In the genomic region with DNA sequence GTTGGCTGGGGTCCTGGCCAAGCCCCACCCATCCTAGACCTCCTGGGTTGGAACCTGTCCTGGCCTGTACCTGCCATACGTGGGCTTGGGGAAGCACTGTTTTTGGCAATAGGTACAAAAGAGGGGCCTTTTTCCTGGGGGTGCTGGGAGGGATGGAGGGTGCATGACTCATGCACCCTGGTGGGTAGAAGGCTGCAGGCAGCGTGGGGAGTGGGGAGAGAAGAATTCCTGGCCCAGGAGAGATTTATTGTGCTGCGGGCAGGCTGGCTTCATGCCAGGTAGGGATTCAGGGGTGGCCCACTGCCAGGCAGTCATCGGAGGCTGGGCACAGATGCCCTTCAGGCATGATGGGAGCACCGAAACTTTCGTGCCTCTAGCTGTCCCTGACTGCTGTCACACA, we compare ENCODE assay signal across 9 mouse cellular contexts. TPM values are rescaled to one million over a fixed set of nuclear protein-coding genes. Genes with fewer than 3 reads are reported as not detected.
DNase-seq lines count a peak whose midpoint lies in the region; ATAC-seq and TF ChIP-seq lines count a peak whose summit lies in the region.
"Had no signal": no experiment of that assay in that cellular context is flagged by ENCODE, and none has a peak within 500 bp of the region (broad histone marks: within the 10 kb centered on the region; RNA-seq: fewer than 3 reads in every experiment).

No protein-coding gene starts in this region.

- H3K79me2 ChIP-seq in C2C12 (ENCODE audit: control insufficient read depth, insufficient read depth) = no peaks in the 10 kb centered on the region

- no peak for ATAC-seq in kidney, embryonic 15.5 days (replicated peaks; ENCODE audit: low FRiP score)
- ATAC-seq in heart, embryonic 16.5 days (replicated peaks; ENCODE audit: extremely low read depth, insufficient read depth, low FRiP score) = peak; percentile 65
- ATAC-seq in stomach, postnatal 0 days (ENCODE audit: low FRiP score, low TSS enrichment) = peak; percentile 48; the same call in 1 of the 2 replicates
- ATAC-seq in erythroid progenitor cell, adult 5-6 weeks (replicated peaks; ENCODE audit: low FRiP score, poor library complexity, severe bottlenecking) = no peak

- no peak overlapping the region for H3K9ac ChIP-seq in kidney, embryonic 15.5 days
- H3K9ac ChIP-seq in heart, embryonic 16.5 days (ENCODE audit: low read length) = peak overlapping the region; percentile 44
- no peak overlapping the region for H3K9ac ChIP-seq in stomach, postnatal 0 days (ENCODE audit: low read length)

- peaks cover 24% of the 10 kb centered on the region for H3K4me1 ChIP-seq in kidney, embryonic 15.5 days
- H3K4me1 ChIP-seq in heart, embryonic 16.5 days (ENCODE audit: control insufficient read depth, insufficient read depth, low read length) = peaks cover 26% of the 10 kb centered on the region
- H3K4me1 ChIP-seq in stomach, postnatal 0 days (replicated peaks; ENCODE audit: control insufficient read depth, insufficient read depth) = peaks cover 8% of the 10 kb centered on the region

- H3K4me3 ChIP-seq in kidney, embryonic 15.5 days (replicated peaks) = no peak overlapping the region
- H3K4me3 ChIP-seq in C2C12 (ENCODE audit: insufficient read depth, poor library complexity, severe bottlenecking) = no peak overlapping the region
- no peak overlapping the region for H3K4me3 ChIP-seq in heart, embryonic 16.5 days (ENCODE audit: low read length)
- H3K4me3 ChIP-seq in stomach, postnatal 0 days (ENCODE audit: low read depth, low read length) = no peak overlapping the region

- peak overlapping the region; percentile 49 for H3ac ChIP-seq in C2C12 (ENCODE audit: control insufficient read depth, insufficient read length, low read depth)

- no peaks in the 10 kb centered on the region for H3K79me3 ChIP-seq in C2C12 (ENCODE audit: low read depth)

- no peak for DNase-seq in kidney, adult 18-20 months
- DNase-seq in adipocyte (ENCODE audit: low spot score) = peak; percentile 76
- DNase-seq in stomach, postnatal 0 days (ENCODE audit: low spot score) = no peak
- no peak for DNase-seq in gastrocnemius, adult 18-20 months (ENCODE audit: low spot score)

- 44% methylated on average over 6 of the region's 6 CpGs for WGBS in kidney, embryonic 15.5 days
- 17% methylated on average over 6 of the region's 6 CpGs for WGBS in heart, embryonic 16.5 days
- WGBS in stomach, postnatal 0 days = 42% methylated on average over 6 of the region's 6 CpGs

- TF ChIP-seq CTCF in C2C12 (IDR thresholded peaks at IDR 0.05; ENCODE audit: control insufficient read depth, insufficient read depth, insufficient read length) = no peak
- TF ChIP-seq CTCF in stomach, postnatal 0 days (IDR thresholded peaks at IDR 0.05; ENCODE audit: low read depth) = no peak

- peak overlapping the region; percentile 33; the same call in 1 of the 2 replicates for H3K27ac ChIP-seq in kidney, embryonic 15.5 days
- H3K27ac ChIP-seq in heart, embryonic 16.5 days (ENCODE audit: low read length) = peak overlapping the region; percentile 82
- H3K27ac ChIP-seq in stomach, postnatal 0 days (replicated peaks) = peak overlapping the region; percentile 66

- H3K9me3 ChIP-seq in kidney, embryonic 15.5 days (replicated peaks) = no peaks in the 10 kb centered on the region
- H3K9me3 ChIP-seq in heart, embryonic 16.5 days (replicated peaks; ENCODE audit: control insufficient read depth, low read length) = no peaks in the 10 kb centered on the region
- no peaks in the 10 kb centered on the region for H3K9me3 ChIP-seq in stomach, postnatal 0 days (ENCODE audit: control insufficient read depth, low read length)

- no peak overlapping the region for H3K4me2 ChIP-seq in kidney, embryonic 15.5 days
- H3K4me2 ChIP-seq in heart, embryonic 16.5 days (ENCODE audit: low read depth, low read length) = peak overlapping the region; percentile 39
- no peak overlapping the region for H3K4me2 ChIP-seq in stomach, postnatal 0 days (replicated peaks; ENCODE audit: low read depth)

- peak; percentile 84 for TF ChIP-seq EP300 in stomach, postnatal 0 days (optimal IDR thresholded peaks at IDR 0.05)

- no peaks in the 10 kb centered on the region for H3K36me3 ChIP-seq in kidney, embryonic 15.5 days
- H3K36me3 ChIP-seq in C2C12 (ENCODE audit: control insufficient read depth, insufficient read depth) = no peaks in the 10 kb centered on the region
- H3K36me3 ChIP-seq in heart, embryonic 16.5 days (ENCODE audit: control insufficient read depth, insufficient read depth) = no peaks in the 10 kb centered on the region
- H3K36me3 ChIP-seq in stomach, postnatal 0 days (ENCODE audit: control insufficient read depth, insufficient read depth, low read length) = no peaks in the 10 kb centered on the region

- H3K27me3 ChIP-seq in kidney, embryonic 15.5 days = no peaks in the 10 kb centered on the region
- H3K27me3 ChIP-seq in C2C12 (ENCODE audit: control insufficient read depth, insufficient read depth, insufficient read length) = no peaks in the 10 kb centered on the region
- H3K27me3 ChIP-seq in heart, embryonic 16.5 days (ENCODE audit: control insufficient read depth, insufficient read depth, low read length) = no peaks in the 10 kb centered on the region
- no peaks in the 10 kb centered on the region for H3K27me3 ChIP-seq in stomach, postnatal 0 days (ENCODE audit: control insufficient read depth, insufficient read depth, low read length)

TF ChIP-seq in C2C12, 6 proteins besides CTCF, POLR2A, EP300 and RAD21:
- peak; percentile 37 for TF ChIP-seq MYOD1 (IDR thresholded peaks at IDR 0.05; ENCODE audit: control insufficient read depth, insufficient read length, low read depth)
- TF ChIP-seq MYOG (IDR thresholded peaks at IDR 0.05; ENCODE audit: control insufficient read depth, extremely low read depth, insufficient read length) = no peak
- TF ChIP-seq FOSL1 (IDR thresholded peaks at IDR 0.05; ENCODE audit: insufficient read depth, low read length, poor library complexity, severe bottlenecking) = peak; percentile 74
- no peak for TF ChIP-seq CEBPB (IDR thresholded peaks at IDR 0.05; ENCODE audit: low read depth)
- peak; percentile 22 for TF ChIP-seq MAX (IDR thresholded peaks at IDR 0.05)
- no peak for TF ChIP-seq USF1 (IDR thresholded peaks at IDR 0.05; ENCODE audit: low read depth)

RNA-seq across cellular contexts. Expression of a gene that starts 4.9 kb away (rescaled TPM):
- not detected in 2 replicates for polyA plus RNA-seq in kidney, embryonic 15.5 days (2015; fragmentation: Nextera tagmentation; extraction: Ambion mirVana)
- 0.06 TPM for polyA plus RNA-seq in C2C12 (2012; fragmentation: generic; extraction: Trizol)
- not detected in 2 replicates for polyA plus RNA-seq in heart, embryonic 16.5 days (2015; fragmentation: Nextera tagmentation; extraction: Ambion mirVana)
- polyA plus RNA-seq in stomach, postnatal 0 days (2015; fragmentation: Nextera tagmentation; extraction: Ambion mirVana) = not detected in 2 replicates
- total RNA-seq in erythroid progenitor cell, adult 5-6 weeks (2015; ENCODE audit: low replicate concordance) = not detected in 2 replicates
- not detected in 2 replicates for total RNA-seq in erythroid progenitor cell, adult 5-6 weeks (2017; ENCODE audit: low replicate concordance)
- not detected for total RNA-seq in gastrocnemius, adult 18-20 months (2021)
- polyA plus RNA-seq: large intestine, adult 2 months had no signal

RNA-seq across cellular contexts. Expression of a gene that starts 17.9 kb away (rescaled TPM):
- not detected in 2 replicates for polyA plus RNA-seq in kidney, embryonic 15.5 days (2015; fragmentation: Nextera tagmentation; extraction: Ambion mirVana)
- not detected for polyA plus RNA-seq in C2C12 (2012; fragmentation: generic; extraction: Trizol)
- polyA plus RNA-seq in heart, embryonic 16.5 days (2015; fragmentation: Nextera tagmentation; extraction: Ambion mirVana) = 0.35 TPM in 1 of 2 replicates, not detected in the other
- 4.1 and 4.8 TPM in 2 replicates for polyA plus RNA-seq in stomach, postnatal 0 days (2015; fragmentation: Nextera tagmentation; extraction: Ambion mirVana)
- total RNA-seq in erythroid progenitor cell, adult 5-6 weeks (2015; ENCODE audit: low replicate concordance) = not detected in 2 replicates
- not detected in 2 replicates for total RNA-seq in erythroid progenitor cell, adult 5-6 weeks (2017; ENCODE audit: low replicate concordance)
- total RNA-seq in gastrocnemius, adult 18-20 months (2021) = under 1 TPM in 1 of 2 experiments, not detected in 1; 0.34 TPM

RNA-seq across cellular contexts. Expression of a gene that starts 20.4 kb away (rescaled TPM):
- 34.2 and 35.7 TPM in 2 replicates for polyA plus RNA-seq in kidney, embryonic 15.5 days (2015; fragmentation: Nextera tagmentation; extraction: Ambion mirVana)
- polyA plus RNA-seq in C2C12 (2012; fragmentation: generic; extraction: Trizol) = 108 TPM
- 52.0 and 56.3 TPM in 2 replicates for polyA plus RNA-seq in heart, embryonic 16.5 days (2015; fragmentation: Nextera tagmentation; extraction: Ambion mirVana)
- 16.0 and 18.8 TPM in 2 replicates for polyA plus RNA-seq in stomach, postnatal 0 days (2015; fragmentation: Nextera tagmentation; extraction: Ambion mirVana)
- not detected in 2 replicates for total RNA-seq in erythroid progenitor cell, adult 5-6 weeks (2015; ENCODE audit: low replicate concordance)
- 0.13 TPM in 1 of 2 replicates, not detected in the other for total RNA-seq in erythroid progenitor cell, adult 5-6 weeks (2017; ENCODE audit: low replicate concordance)
- 10 to 100 TPM; 53.7 to 61.6 TPM for total RNA-seq in gastrocnemius, adult 18-20 months (2021)

RNA-seq across cellular contexts. Expression of a gene that starts 38.6 kb away (rescaled TPM):
- polyA plus RNA-seq in kidney, embryonic 15.5 days (2015; fragmentation: Nextera tagmentation; extraction: Ambion mirVana) = not detected in 2 replicates
- not detected for polyA plus RNA-seq in C2C12 (2012; fragmentation: generic; extraction: Trizol)
- polyA plus RNA-seq in heart, embryonic 16.5 days (2015; fragmentation: Nextera tagmentation; extraction: Ambion mirVana) = not detected in 2 replicates
- not detected in 2 replicates for polyA plus RNA-seq in stomach, postnatal 0 days (2015; fragmentation: Nextera tagmentation; extraction: Ambion mirVana)
- not detected in 2 replicates for total RNA-seq in erythroid progenitor cell, adult 5-6 weeks (2015; ENCODE audit: low replicate concordance)
- total RNA-seq in erythroid progenitor cell, adult 5-6 weeks (2017; ENCODE audit: low replicate concordance) = not detected in 2 replicates
- total RNA-seq in gastrocnemius, adult 18-20 months (2021) = not detected
- polyA plus RNA-seq: large intestine, adult 2 months had no signal

Comparison
In these comparisons a context has a peak if more than half of its experiments do, and no peak if none do; other contexts are left out.
1. ATAC-seq: peak in heart, embryonic 16.5 days (single experiment) and stomach, postnatal 0 days (single experiment); none in kidney, embryonic 15.5 days (single experiment) and erythroid progenitor cell, adult 5-6 weeks (single experiment).
2. Peak in every context shown above with its lines, with median percentiles within 50 percentile points of each other: H3K27ac ChIP-seq.